Mouse (Mus musculus): ENCODE results near the gene Gtf2i.

The Gtf2i gene

GRCm38 (mm10) chr5:134322355-134322754 is 7.8 kb upstream of the Gtf2i start:
- no peak for DNase-seq (ENCODE audit: low read depth, low spot score)

- DNase-seq (ENCODE audit: low read depth, low spot score), result no peak
Observed at GRCm38 (mm10) chr5:134321699-134322098, 7.1 kb upstream of the Gtf2i start.

- DNase-seq (ENCODE audit: low read depth, low spot score), result no peak
Observed at GRCm38 (mm10) chr5:134318903-134319302, 4.3 kb upstream of the Gtf2i start.

- no peak for DNase-seq (ENCODE audit: low read depth, low spot score)
Observed at GRCm38 (mm10) chr5:134316721-134317120, 2.2 kb upstream of the Gtf2i start.

GRCm38 (mm10) chr5:134315623-134316350 is 1.2 kb upstream of the Gtf2i start:
- DNase-seq (ENCODE audit: low read depth, low spot score), result no peak

- no peak for DNase-seq (ENCODE audit: low read depth, low spot score)
Observed at GRCm38 (mm10) chr5:134314068-134314674, 389 bp downstream of the Gtf2i start.

GRCm38 (mm10) chr5:134313451-134314067 is 1.0 kb downstream of the Gtf2i start:
- peak; percentile 82 for DNase-seq (ENCODE audit: low read depth, low spot score)

- DNase-seq (ENCODE audit: low read depth, low spot score), result peak; percentile 80
Observed at GRCm38 (mm10) chr5:134312691-134313450, 1.7 kb downstream of the Gtf2i start.

- no peak for DNase-seq (ENCODE audit: low read depth, low spot score)
Observed at GRCm38 (mm10) chr5:134311894-134312411, 2.6 kb downstream of the Gtf2i start.

GRCm38 (mm10) chr5:134310201-134310600 is 4.4 kb downstream of the Gtf2i start:
- no peak for DNase-seq (ENCODE audit: low read depth, low spot score)

GRCm38 (mm10) chr5:134309345-134309744 is 5.2 kb downstream of the Gtf2i start:
- no peak for DNase-seq (ENCODE audit: low read depth, low spot score)

GRCm38 (mm10) chr5:134304639-134305038 is 9.9 kb downstream of the Gtf2i start:
- no peak for DNase-seq (ENCODE audit: low read depth, low spot score)

GRCm38 (mm10) chr5:134295277-134296050 is 19.1 kb downstream of the Gtf2i start:
- DNase-seq (ENCODE audit: low read depth, low spot score), result no peak

- DNase-seq (ENCODE audit: low read depth, low spot score), result no peak
Observed at GRCm38 (mm10) chr5:134294606-134295005, 20.0 kb downstream of the Gtf2i start.

- no peak for DNase-seq (ENCODE audit: low read depth, low spot score)
Observed at GRCm38 (mm10) chr5:134291096-134291495, 23.5 kb downstream of the Gtf2i start.

GRCm38 (mm10) chr5:134289935-134290560 is 24.5 kb downstream of the Gtf2i start:
- DNase-seq (ENCODE audit: low read depth, low spot score), result no peak

GRCm38 (mm10) chr5:134288071-134288470 is 26.5 kb downstream of the Gtf2i start:
- DNase-seq (ENCODE audit: low read depth, low spot score), result no peak

- peak; percentile 44 for DNase-seq (ENCODE audit: low read depth, low spot score)
Observed at GRCm38 (mm10) chr5:134284921-134285320, 29.6 kb downstream of the Gtf2i start.

GRCm38 (mm10) chr5:134282603-134283002 is 32.0 kb downstream of the Gtf2i start:
- no peak for DNase-seq (ENCODE audit: low read depth, low spot score)

GRCm38 (mm10) chr5:134282076-134282475 is 32.5 kb downstream of the Gtf2i start:
- no peak for DNase-seq (ENCODE audit: low read depth, low spot score)

- no peak for DNase-seq (ENCODE audit: low read depth, low spot score)
Observed at GRCm38 (mm10) chr5:134279371-134279770, 35.2 kb downstream of the Gtf2i start.
